30 mouse cellular contexts compared by ENCODE assay signal in the genomic region with DNA sequence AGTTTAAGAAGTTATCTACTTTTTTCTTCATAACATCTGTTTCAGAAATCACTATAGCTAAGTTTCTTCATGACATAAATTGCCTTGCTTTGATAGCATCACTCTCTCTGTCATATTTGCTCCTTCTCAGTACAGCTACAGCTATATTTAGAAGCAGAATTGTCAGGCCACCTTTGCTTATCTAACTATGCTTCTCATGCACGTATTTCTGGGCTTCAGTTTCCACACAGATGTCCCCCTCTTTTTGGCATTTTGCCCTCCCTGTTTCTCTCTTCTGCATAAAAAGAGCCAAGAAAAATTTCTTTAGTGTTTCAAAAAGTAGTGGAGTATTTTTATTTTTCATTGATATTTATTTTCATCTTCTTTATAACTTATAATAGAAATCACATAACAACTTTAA.
DNase-seq lines count a peak whose midpoint lies in the region; ATAC-seq lines count a peak whose summit lies in the region.
"Had no signal": no experiment of that assay in that cellular context is flagged by ENCODE, and none has a peak within 500 bp of the region (broad histone marks: within the 10 kb centered on the region; RNA-seq: fewer than 3 reads in every experiment).

No protein-coding gene starts in this region.

- H3K4me3 ChIP-seq in heart, embryonic 12.5 days: no peak overlapping the region
- H3K4me3 ChIP-seq: forebrain, embryonic 15.5 days; heart, embryonic 13.5 days; left cerebral cortex, adult 2 months; liver, embryonic 12.5 days; neural tube, embryonic 15.5 days had no signal

- H3K27me3 ChIP-seq in heart, embryonic 12.5 days (replicated peaks): no peaks in the 10 kb centered on the region
- H3K27me3 ChIP-seq: forebrain, embryonic 15.5 days; heart, embryonic 13.5 days; liver, embryonic 12.5 days; neural tube, embryonic 15.5 days had no signal

- H3K27ac ChIP-seq in heart, embryonic 12.5 days (ENCODE audit: poor library complexity, severe bottlenecking): no peak overlapping the region
- H3K27ac ChIP-seq: forebrain, embryonic 15.5 days; hindbrain, embryonic 14.5 days; left cerebral cortex, adult 2 months; liver, embryonic 12.5 days; macrophage; neural tube, embryonic 15.5 days had no signal

- 10% methylated on average over 1 of the region's 1 CpGs for WGBS in heart, embryonic 12.5 days

- H3K9ac ChIP-seq in heart, embryonic 12.5 days: no peak overlapping the region
- H3K9ac ChIP-seq: forebrain, embryonic 15.5 days; heart, embryonic 13.5 days; hindbrain, embryonic 14.5 days; liver, embryonic 12.5 days; liver, postnatal 0 days; neural tube, embryonic 15.5 days had no signal

- H3K36me3 ChIP-seq in heart, embryonic 12.5 days: no peaks in the 10 kb centered on the region
- H3K36me3 ChIP-seq: forebrain, embryonic 15.5 days; G1E; heart, embryonic 13.5 days; liver, embryonic 12.5 days; neural tube, embryonic 15.5 days had no signal

- ATAC-seq in heart, embryonic 12.5 days (ENCODE audit: insufficient number of reproducible peaks, low FRiP score): no peak
- ATAC-seq: forebrain, embryonic 15.5 days; inflammation-experienced regulatory T-cells, adult 6 months; liver, embryonic 12.5 days; liver, postnatal 0 days; lung, postnatal 0 days had no signal

- no peaks in the 10 kb centered on the region for H3K9me3 ChIP-seq in heart, embryonic 12.5 days (replicated peaks)
- H3K9me3 ChIP-seq: forebrain, embryonic 15.5 days; G1E; heart, embryonic 13.5 days; liver, embryonic 12.5 days; neural tube, embryonic 15.5 days had no signal

- intact Hi-C loops in left cerebral cortex, postnatal 14 days (cut with DNase I): no loop called here
- intact Hi-C loops in left cerebral cortex, postnatal 36 days (cut with DNase I): no loop called here

- no peak overlapping the region for H3K4me2 ChIP-seq in heart, embryonic 12.5 days
- H3K4me2 ChIP-seq: forebrain, embryonic 15.5 days; heart, embryonic 13.5 days; hindbrain, embryonic 14.5 days; liver, embryonic 12.5 days; neural tube, embryonic 15.5 days had no signal

- DNase-seq in cerebellum, postnatal 14 days: peak; percentile 37 to 52
- no peak for DNase-seq in cerebellum, adult 11-12 months
- peak; percentile 8 for DNase-seq in heart, adult 8-10 months (ENCODE audit: low spot score)
- DNase-seq in left cerebral cortex, postnatal 14 days (ENCODE audit: low spot score in 2 of 2): peak; percentile 16 to 22
- DNase-seq in left cerebral cortex, postnatal 36 days (ENCODE audit: low spot score in 2 of 2): no peak
- no peak for DNase-seq in adipocyte (ENCODE audit: low spot score)
- DNase-seq: adrenal gland, postnatal 10 days; cerebellum, adult 18-20 months; cerebellum, postnatal 36 days; heart, postnatal 4 days; kidney, adult 11 months; kidney, postnatal 14 days; left cerebral cortex, postnatal 4 days; liver, postnatal 0 days; midbrain, embryonic 14.5 days; retina, postnatal 1 day; right cerebral cortex, postnatal 25 days; thymus, adult 18-20 months; thymus, postnatal 25 days had no signal

- no peaks in the 10 kb centered on the region for H3K4me1 ChIP-seq in heart, embryonic 12.5 days (replicated peaks)
- H3K4me1 ChIP-seq: liver, embryonic 12.5 days had no signal

Comparison
In these comparisons a context has a peak if more than half of its experiments do, and no peak if none do; other contexts are left out.
1. DNase-seq: peak in cerebellum, postnatal 14 days (2 of 2), heart, adult 8-10 months (single experiment) and left cerebral cortex, postnatal 14 days (2 of 2); none in cerebellum, adult 11-12 months (single experiment), left cerebral cortex, postnatal 36 days (0 of 2) and adipocyte (single experiment).